Mouse (Mus musculus): Measurements from ENCODE around the gene Acot12.

Gene Acot12

GRCm38 (mm10) chr13:91827876-91828275 is 86.6 kb downstream of the Acot12 start:
- DNase-seq, result no peak

All from right cerebral cortex, postnatal 25 days (tissue).